Mouse (Mus musculus) thymus, postnatal 0 days (tissue): Measurements from ENCODE around the gene Lancl2. TPM values are rescaled to one million over a fixed set of nuclear protein-coding genes. Genes with fewer than 3 reads are reported as not detected.

Source experiments
- DNase-seq: peaks from one replicate; pipeline ENCODE4 v3.0.0-alpha.2; 2015; ENCODE audit warnings: low spot score
- polyA plus RNA-seq: library from polyadenylated mRNA; unstranded; fragments of >200 nt; fragmentation: Nextera tagmentation; extraction: Ambion mirVana; gene quantifications from 2 replicates; pipeline ENCODE4 v1.2.1, GENCODE M21; 2015

Gene Lancl2
- 14.0 and 14.5 TPM in 2 replicates for polyA plus RNA-seq

GRCm38 (mm10) chr6:57702376-57702742, at the start of gene Lancl2:
Gene Lancl2 (plus strand): TSS chr6:57702540.
- no peak for DNase-seq

- DNase-seq: no peak
These were observed 41.0 kb upstream of the Lancl2 start for GRCm38 (mm10) chr6:57661295-57661694.

DNA sequence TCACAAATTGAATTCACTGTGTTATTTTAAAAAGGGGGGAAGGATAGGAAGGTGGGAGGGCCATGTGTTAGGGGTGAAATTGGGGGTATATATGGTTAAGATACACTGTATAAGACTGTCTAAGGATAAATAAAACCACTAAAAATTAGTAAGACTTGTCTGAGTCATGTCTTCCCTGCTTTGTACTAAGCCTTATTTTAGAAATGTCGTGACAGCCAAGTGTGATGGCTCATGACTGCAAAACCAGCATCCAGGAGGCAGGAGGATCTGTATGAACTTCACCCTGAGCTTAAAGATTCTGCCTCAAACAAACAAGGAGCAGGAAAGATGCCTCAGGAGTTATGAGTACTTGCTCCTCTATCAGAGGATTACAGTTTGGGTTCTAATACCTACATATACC, 18.2 kb upstream of the Lancl2 start:
- no peak for DNase-seq

GRCm38 (mm10) chr6:57691467-57692261, 10.7 kb upstream of the Lancl2 start, which contains the start of gene Pyurf:
Gene Pyurf (minus strand): TSS chr6:57692078.
- DNase-seq: peak; percentile 91

GRCm38 (mm10) chr6:57693116-57693515, 9.2 kb upstream of the Lancl2 start:
- no peak for DNase-seq

DNA sequence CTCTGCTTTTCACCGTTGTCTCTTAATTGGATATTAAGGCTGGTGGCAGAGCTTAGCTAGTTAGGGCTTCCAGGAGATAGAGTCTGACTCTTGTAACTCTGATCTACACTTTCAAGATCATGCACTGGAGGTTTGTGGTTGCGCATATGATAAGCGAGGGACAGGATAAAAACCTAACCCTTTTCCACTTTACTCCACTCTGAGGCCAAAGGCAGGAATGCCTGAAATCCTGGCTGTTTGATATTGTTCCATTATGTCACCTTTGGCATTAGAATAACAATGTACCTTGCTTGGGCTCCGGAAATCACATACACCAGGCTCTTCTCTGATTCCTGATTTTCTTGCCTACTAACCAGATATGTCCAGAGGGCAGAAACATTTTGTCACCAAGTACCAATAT, 654 bp upstream of the Lancl2 start:
- DNase-seq: no peak

DNA sequence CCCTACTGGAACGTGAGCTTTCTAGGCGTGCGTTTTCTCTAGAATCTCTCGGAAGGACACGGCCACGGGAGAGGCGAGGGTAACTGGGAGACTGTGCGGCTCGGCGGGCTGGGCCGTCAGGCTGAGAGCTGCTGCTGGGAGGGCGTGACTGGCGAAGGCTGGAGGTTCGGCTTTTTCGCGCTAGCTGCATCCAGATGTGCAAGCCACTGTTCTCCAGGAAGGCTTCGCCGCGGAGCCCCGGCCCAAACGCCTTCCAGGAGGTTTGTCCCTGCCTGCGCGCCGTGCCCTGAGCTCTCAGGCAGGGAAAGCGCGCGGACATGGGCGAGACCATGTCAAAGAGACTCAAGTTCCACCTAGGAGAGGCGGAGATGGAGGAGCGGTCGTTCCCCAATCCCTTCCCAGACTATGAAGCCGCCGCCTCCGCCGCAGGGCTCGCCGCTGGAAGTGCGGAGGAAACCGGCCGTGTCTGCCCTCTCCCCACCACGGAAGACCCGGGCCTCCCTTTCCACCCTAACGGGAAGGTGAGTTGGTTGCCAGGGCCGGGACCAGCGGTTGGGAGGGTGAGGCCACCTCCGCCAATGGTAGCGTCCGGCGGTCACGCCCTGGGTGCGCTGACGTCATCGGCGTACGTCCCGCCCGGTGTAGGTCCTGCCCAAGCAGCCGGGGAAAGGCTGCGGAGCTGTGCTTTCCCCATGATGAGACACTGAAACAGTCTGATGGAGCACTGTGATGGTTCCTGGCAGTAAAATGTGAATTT, 581 bp downstream of the Lancl2 start:
- DNase-seq: peak; percentile 93

DNA sequence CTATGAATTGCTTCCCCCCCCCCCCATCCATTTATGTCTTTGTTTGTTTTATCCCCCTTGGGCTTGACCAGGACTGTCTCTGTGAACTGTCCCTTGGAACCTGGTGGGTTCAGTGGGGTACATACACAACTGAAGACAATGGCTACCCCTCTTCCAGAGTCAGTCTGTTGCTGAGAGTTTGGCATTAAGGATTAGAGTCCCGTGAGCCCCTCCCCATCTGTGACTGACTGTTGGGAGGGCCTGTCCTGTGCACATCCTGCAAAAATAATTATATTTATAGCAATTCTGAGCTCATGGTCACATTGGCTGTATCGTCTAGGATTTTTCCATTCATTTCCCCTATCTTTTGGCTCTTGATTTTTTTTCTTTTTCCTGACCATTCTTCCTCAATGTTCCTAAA, 1.4 kb downstream of the Lancl2 start:
- DNase-seq: no peak

DNA sequence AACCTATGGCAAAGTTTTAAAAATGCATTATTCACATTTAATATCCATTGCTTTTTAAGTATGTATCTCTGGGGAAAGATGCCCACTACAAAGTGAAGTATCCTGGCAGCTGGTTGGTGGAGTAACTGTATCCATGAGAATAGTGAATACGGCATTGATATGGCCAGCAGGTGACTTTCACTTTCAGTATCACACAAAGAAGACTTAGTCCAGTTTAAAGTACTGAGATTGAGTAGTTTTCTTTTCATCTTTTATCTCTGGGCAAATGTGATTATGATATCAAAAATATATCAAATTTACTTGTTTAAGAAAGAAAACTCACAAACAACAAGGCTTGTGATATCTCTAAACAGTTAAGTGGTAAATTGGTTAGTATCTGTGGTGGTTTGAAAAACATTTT, 4.4 kb downstream of the Lancl2 start:
- no peak for DNase-seq

- DNase-seq: no peak
These were observed 9.4 kb downstream of the Lancl2 start for GRCm38 (mm10) chr6:57711726-57712125.

GRCm38 (mm10) chr6:57721347-57721746, 19.0 kb downstream of the Lancl2 start:
- DNase-seq: no peak

GRCm38 (mm10) chr6:57742749-57743148, 40.4 kb downstream of the Lancl2 start:
- no peak for DNase-seq

DNA sequence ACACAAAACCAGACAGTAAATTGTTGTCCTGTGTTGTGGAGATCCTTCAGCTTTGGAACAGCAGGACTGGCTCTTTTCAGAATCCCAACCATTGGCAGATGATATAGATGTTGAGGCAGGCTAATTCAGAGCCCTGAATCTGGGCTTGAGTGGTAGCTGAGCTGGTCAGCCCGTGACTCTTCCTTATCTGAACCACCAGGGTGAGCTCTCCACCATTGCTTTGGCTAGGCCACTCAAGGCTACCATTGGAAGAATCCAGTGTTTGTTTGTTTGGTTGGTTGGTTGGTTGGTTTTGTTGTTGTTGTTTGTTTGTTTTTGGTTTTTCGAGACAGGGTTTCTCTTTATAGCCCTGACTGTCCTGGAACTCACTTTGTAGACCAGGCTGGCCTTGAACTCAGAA, 41.0 kb downstream of the Lancl2 start:
- no peak for DNase-seq

GRCm38 (mm10) chr6:57744123-57744522, 41.8 kb downstream of the Lancl2 start:
- DNase-seq: no peak

DNA sequence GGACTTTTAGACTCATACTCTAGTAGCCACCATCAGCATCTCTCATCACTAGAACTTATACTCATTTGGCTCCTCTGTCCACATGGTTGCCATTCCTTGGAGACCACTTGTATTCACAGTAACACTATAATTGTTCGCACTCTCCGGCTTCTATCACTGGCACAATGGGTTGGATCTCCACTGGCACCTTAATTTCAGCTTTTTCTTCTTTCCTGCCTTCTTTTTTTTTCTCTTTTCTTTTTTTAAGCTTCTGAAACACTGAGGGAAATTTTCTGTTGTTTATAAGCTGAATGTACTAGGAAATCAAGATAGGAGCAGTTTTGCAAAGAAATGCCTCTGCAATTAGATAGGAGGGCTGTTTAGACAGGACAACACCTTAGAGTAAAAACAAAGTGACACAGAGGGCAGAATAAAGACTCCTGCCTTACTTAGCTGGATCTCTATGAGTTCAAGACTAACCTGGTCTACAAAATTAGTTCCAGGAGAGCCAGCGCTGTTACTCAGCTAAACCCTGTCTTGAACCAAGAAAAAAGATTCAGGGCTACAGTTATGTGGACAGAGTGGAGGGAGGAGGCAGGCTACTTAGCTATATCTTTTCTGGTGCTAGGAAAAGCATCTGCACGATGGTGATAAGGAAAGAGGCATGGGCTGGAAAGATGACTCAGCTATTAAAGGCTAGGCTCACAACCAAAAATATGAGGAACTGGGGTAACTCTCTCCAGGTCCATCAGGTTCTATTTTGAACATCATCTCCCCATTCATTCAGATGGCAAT, 42.8 kb downstream of the Lancl2 start:
- DNase-seq: no peak

DNA sequence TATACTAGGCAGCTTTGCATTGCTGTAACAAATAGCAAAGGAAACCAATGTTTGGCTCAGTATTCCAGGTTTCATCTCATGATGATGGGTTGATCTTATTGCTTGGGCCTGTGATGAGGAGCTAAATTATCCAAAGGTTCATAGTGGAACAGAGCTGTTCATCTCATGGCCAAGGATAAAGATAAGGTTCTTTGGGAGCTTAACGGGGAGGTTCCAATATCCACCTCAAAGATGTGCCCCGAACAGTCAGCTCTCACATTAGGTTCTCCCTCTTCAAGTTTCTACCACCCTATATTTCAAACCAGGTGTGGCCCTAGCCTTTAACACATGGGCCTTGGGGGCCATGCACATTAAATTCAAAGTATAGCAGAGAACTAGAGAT, 43.4 kb downstream of the Lancl2 start:
- no peak for DNase-seq

- DNase-seq: no peak
These were observed 51.8 kb downstream of the Lancl2 start for GRCm38 (mm10) chr6:57753962-57754759.

GRCm38 (mm10) chr6:57763054-57763453, 60.7 kb downstream of the Lancl2 start:
- no peak for DNase-seq

GRCm38 (mm10) chr6:57765095-57765878, 62.9 kb downstream of the Lancl2 start:
- DNase-seq: no peak

DNA sequence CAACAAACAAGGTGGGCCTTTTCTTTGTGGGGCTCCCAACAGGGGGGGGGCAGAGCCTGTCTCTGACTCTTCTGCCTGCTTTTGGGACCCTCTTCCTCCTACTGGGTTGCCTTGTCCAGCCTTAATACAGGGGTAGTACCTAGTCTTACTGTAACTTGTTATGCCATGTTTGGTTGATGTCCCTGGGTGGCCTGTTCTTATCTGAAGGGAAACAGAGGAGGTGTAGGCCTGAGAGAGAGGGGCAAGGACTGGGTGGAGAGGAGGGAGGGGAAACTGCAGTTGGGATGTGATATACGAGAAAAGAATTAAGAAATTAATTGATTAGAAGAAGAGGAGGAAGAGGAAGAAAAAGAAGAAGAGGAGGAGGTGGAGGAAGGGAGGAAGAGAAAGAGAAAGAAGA, 63.9 kb downstream of the Lancl2 start:
- no peak for DNase-seq
